Mouse (Mus musculus): Measurements from ENCODE around the gene Cd180. TPM values are rescaled to one million over a fixed set of nuclear protein-coding genes. Genes with fewer than 3 reads are reported as not detected.

Cd180 gene
- polyA plus RNA-seq, 1 experiment from 2014 or later, result 0.44 TPM

DNA sequence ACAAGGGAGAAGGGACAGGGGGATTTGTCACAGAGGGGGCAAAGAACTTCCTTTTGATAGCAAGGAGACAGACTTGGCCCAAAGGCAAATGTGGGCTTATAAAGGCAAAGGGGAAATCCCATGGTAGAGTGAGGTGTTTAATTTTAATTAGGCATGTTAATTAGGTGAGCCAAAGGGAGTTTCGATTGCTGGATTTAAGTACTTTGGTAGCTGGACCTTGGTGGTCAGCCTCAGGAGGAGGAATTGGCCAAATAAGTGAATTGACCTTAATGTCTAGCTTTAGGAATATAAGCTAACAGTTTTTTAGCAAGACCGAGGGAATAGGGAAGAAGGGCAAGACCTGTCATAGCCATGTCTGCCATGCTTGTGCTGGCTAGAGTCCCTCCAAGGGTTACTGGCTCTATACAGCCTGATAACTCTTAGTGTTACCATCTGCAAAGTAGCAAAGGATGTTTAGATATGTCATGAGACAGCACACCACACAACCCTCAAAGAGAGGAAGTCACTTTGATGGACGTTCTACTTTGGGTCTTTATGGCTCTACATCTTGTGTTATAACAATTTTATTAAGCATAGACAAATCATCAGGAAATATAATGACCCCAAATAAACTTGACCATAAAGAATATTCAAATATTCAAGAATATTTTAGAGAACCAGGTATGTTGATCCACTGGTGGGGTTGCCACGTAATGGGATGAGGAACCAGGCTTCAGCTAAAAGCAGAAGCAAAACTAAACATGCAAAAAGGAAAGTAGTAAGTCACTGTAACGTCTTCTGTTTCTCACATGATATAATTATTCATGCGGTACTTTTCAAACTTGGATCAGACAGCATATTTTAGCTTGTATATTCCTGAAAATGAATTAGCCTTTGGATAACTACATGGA is 3.9 kb upstream of the Cd180 start:
- H3K4me2 ChIP-seq (replicated peaks), result no peak overlapping the region
- no peaks in the 10 kb centered on the region for H3K36me3 ChIP-seq
- H3K4me3 ChIP-seq, result no peak overlapping the region
- no peak overlapping the region for H3K27ac ChIP-seq
- 91% methylated on average over 6 of the region's 6 CpGs for WGBS
- peaks cover 4% of the 10 kb centered on the region; the same call in 1 of the 2 replicates for H3K4me1 ChIP-seq
- no peak for ATAC-seq (ENCODE audit: low FRiP score)
- no peaks in the 10 kb centered on the region for H3K27me3 ChIP-seq
- H3K9me3 ChIP-seq (replicated peaks), result no peaks in the 10 kb centered on the region
- no peak overlapping the region for H3K9ac ChIP-seq

GRCm38 (mm10) chr13:102690184-102690583 is 3.2 kb upstream of the Cd180 start:
- Histone ChIP-seq H3K27ac (no peak overlapping the region), H3K9me3 (replicated peaks) (no peaks in the 10 kb centered on the region), H3K27me3 (no peaks in the 10 kb centered on the region), H3K4me3 (no peak overlapping the region), H3K36me3 (no peaks in the 10 kb centered on the region), H3K4me2 (replicated peaks) (no peak overlapping the region), H3K9ac (no peak overlapping the region), H3K4me1 (peaks cover 4% of the 10 kb centered on the region; the same call in 1 of the 2 replicates)
- ATAC-seq (ENCODE audit: low FRiP score), result no peak
- 87% methylated on average over 5 of the region's 5 CpGs for WGBS

- H3K4me3 ChIP-seq, result no peak overlapping the region
- WGBS, result 44% methylated on average over 11 of the region's 11 CpGs
- no peak overlapping the region for H3K9ac ChIP-seq
- peaks cover 4% of the 10 kb centered on the region; the same call in 1 of the 2 replicates for H3K4me1 ChIP-seq
- no peak for ATAC-seq (ENCODE audit: low FRiP score)
- H3K27me3 ChIP-seq, result no peaks in the 10 kb centered on the region
- no peaks in the 10 kb centered on the region for H3K36me3 ChIP-seq
- no peak overlapping the region for H3K4me2 ChIP-seq (replicated peaks)
- no peak overlapping the region for H3K27ac ChIP-seq
- no peaks in the 10 kb centered on the region for H3K9me3 ChIP-seq (replicated peaks)
Measured at GRCm38 (mm10) chr13:102691408-102692150, 1.8 kb upstream of the Cd180 start.

- Histone ChIP-seq H3K9ac (no peak overlapping the region), H3K9me3 (replicated peaks) (no peaks in the 10 kb centered on the region), H3K4me3 (no peak overlapping the region), H3K27ac (no peak overlapping the region), H3K27me3 (no peaks in the 10 kb centered on the region), H3K4me1 (peaks cover 15% of the 10 kb centered on the region), H3K4me2 (replicated peaks) (no peak overlapping the region), H3K36me3 (no peaks in the 10 kb centered on the region)
- no peak for ATAC-seq (ENCODE audit: low FRiP score)
- 87% methylated on average over 7 of the region's 7 CpGs for WGBS
Measured at GRCm38 (mm10) chr13:102694154-102694553, 796 bp downstream of the Cd180 start.

GRCm38 (mm10) chr13:102695121-102695905 is 2.0 kb downstream of the Cd180 start:
- no peak for ATAC-seq (ENCODE audit: low FRiP score)

DNA sequence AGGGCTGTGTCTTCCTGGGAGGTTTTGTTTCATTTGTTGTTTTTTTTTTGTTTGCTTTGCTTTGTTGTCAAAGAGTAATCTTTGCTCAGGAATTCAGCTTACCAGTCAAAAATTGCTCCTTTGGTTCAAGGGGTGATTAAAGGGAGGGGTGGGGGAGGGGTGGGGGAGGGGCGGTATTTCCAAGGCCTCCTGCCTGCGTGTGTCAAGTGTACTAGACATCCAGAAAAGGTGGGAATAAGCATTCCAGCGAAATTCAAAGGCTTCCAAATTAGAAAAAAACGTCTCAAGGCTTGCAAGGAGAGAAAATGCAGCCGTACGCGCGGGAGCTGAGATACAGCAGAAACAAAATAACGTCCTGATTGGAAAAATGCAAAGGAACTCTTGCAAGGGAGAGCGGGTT is 5.0 kb downstream of the Cd180 start:
- ATAC-seq (ENCODE audit: low FRiP score), result peak; percentile 51
- Histone ChIP-seq H3K4me2 (replicated peaks) (peak overlapping the region; percentile 42), H3K27me3 (no peaks in the 10 kb centered on the region), H3K9me3 (replicated peaks) (no peaks in the 10 kb centered on the region), H3K9ac (0 out of 2 replicates have a peak overlapping the region, but pooled peaks have one; percentile 18), H3K4me1 (peaks cover 12% of the 10 kb centered on the region), H3K27ac (peak overlapping the region; percentile 79), H3K36me3 (no peaks in the 10 kb centered on the region), H3K4me3 (peak overlapping the region; percentile 8; the same call in 1 of the 2 replicates)
- 20% methylated on average over 10 of the region's 10 CpGs for WGBS

More at GRCm38 (mm10) chr13:102695121-102695905, 2.0 kb downstream of the Cd180 start:
- H3K36me3 ChIP-seq, result no peaks in the 10 kb centered on the region
- no peak overlapping the region for H3K4me3 ChIP-seq
- no peak overlapping the region for H3K9ac ChIP-seq
- H3K4me2 ChIP-seq (replicated peaks), result no peak overlapping the region
- H3K9me3 ChIP-seq (replicated peaks), result no peaks in the 10 kb centered on the region
- H3K27me3 ChIP-seq, result no peaks in the 10 kb centered on the region
- peaks cover 15% of the 10 kb centered on the region for H3K4me1 ChIP-seq
- 76% methylated on average over 7 of the region's 7 CpGs for WGBS
- H3K27ac ChIP-seq, result no peak overlapping the region

DNA sequence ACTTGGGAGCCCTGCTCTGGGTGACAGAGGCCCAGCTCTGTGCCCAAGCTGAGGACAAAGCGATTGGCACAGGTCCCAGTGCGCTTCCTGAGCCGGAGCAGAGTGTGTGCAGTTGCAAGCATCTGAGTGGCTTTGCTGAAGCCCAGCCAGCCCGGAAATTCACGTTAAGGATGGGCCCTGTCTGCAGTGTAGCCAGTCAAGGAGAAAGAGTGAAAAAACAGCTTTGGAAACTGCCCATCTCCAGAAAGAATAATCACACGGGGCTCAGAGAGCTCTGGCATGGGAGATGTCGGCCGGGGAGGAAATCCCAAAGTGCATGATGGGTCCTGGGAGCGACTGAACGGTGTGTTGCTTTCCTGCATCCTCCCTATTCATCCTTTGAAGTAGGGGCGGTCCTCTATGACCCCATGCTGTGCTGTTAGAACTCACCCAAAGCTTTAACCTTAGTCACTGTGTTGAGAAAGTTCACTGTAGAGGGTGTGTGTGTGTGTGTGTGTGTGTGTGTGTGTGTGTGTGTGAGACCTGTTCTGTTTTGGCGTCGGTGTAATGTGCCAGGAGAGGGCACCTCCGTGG is 5.5 kb downstream of the Cd180 start:
- Histone ChIP-seq H3K4me2 (replicated peaks) (peak overlapping the region; percentile 42), H3K4me3 (peak overlapping the region; percentile 8; the same call in 1 of the 2 replicates), H3K9me3 (replicated peaks) (no peaks in the 10 kb centered on the region), H3K9ac (0 out of 2 replicates have a peak overlapping the region, but pooled peaks have one; percentile 18), H3K36me3 (no peaks in the 10 kb centered on the region), H3K4me1 (peaks cover 12% of the 10 kb centered on the region), H3K27me3 (no peaks in the 10 kb centered on the region), H3K27ac (peak overlapping the region; percentile 79)
- WGBS, result 29% methylated on average over 14 of the region's 14 CpGs
- ATAC-seq (ENCODE audit: low FRiP score), result peak; percentile 92

DNA sequence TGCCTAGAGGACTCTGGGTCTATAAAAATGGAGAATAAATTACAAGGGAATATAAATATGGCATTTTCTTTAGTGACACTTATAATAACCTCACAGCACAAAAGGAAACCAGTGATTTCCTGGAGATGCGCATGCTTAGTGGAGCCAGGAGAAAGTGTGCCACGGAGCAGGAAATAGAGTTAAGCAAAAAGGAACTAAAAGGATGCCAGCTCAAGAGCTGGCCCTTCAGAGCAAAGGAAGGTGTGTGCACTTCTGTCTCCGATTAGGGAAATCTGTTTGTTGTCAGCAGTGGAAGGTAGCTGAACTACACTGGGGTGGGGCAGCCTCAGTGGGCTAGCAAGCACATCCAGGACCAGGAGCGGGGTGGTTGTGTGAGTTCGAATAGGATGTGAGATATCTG is 6.8 kb downstream of the Cd180 start:
- Histone ChIP-seq H3K4me2 (replicated peaks) (no peak overlapping the region), H3K4me3 (no peak overlapping the region), H3K27me3 (no peaks in the 10 kb centered on the region), H3K9ac (no peak overlapping the region), H3K9me3 (replicated peaks) (no peaks in the 10 kb centered on the region), H3K36me3 (no peaks in the 10 kb centered on the region), H3K4me1 (peaks cover 12% of the 10 kb centered on the region), H3K27ac (no peak overlapping the region)
- 87% methylated on average over 5 of the region's 5 CpGs for WGBS
- no peak for ATAC-seq (ENCODE audit: low FRiP score)

- no peak for ATAC-seq (ENCODE audit: low FRiP score)
- Histone ChIP-seq H3K9ac (no peak overlapping the region), H3K4me2 (replicated peaks) (no peak overlapping the region), H3K9me3 (replicated peaks) (no peaks in the 10 kb centered on the region), H3K27me3 (no peaks in the 10 kb centered on the region), H3K4me1 (peaks cover 12% of the 10 kb centered on the region), H3K4me3 (no peak overlapping the region), H3K36me3 (no peaks in the 10 kb centered on the region), H3K27ac (no peak overlapping the region)
- WGBS, result 88% methylated on average over 3 of the region's 3 CpGs
Measured at GRCm38 (mm10) chr13:102700744-102701143, 7.4 kb downstream of the Cd180 start.

- Histone ChIP-seq H3K4me1 (no peaks in the 10 kb centered on the region), H3K9me3 (replicated peaks) (no peaks in the 10 kb centered on the region), H3K9ac (no peak overlapping the region), H3K4me3 (no peak overlapping the region), H3K36me3 (no peaks in the 10 kb centered on the region), H3K4me2 (replicated peaks) (no peak overlapping the region), H3K27me3 (no peaks in the 10 kb centered on the region), H3K27ac (no peak overlapping the region)
- ATAC-seq (ENCODE audit: low FRiP score), result no peak
- WGBS, result 74% methylated on average over 1 of the region's 1 CpGs
Measured at GRCm38 (mm10) chr13:102716973-102717372, 23.6 kb downstream of the Cd180 start.

DNA sequence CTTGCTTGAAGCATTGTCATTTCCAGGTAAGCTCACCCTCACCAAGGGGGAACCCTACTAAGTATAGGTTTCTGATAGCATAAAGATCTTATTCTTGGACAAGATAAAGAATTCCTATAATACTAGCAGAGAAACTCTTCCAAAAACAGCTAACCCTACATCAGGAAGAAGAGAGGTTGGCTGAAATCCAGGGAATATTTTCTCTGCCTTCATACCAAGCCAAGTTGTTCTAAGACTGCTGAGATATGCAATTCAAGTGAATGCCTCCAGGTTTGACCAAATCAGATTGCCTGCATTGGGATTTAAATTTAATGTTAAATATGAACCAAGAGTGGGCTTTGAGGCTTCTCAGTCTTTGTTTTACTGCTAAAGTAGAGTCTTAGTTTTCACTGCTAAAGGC is 32.1 kb downstream of the Cd180 start:
- Histone ChIP-seq H3K27me3 (no peaks in the 10 kb centered on the region), H3K27ac (no peak overlapping the region), H3K9me3 (replicated peaks) (no peaks in the 10 kb centered on the region), H3K4me2 (replicated peaks) (no peak overlapping the region), H3K4me3 (no peak overlapping the region), H3K9ac (no peak overlapping the region), H3K36me3 (no peaks in the 10 kb centered on the region), H3K4me1 (no peaks in the 10 kb centered on the region)
- no peak for ATAC-seq (ENCODE audit: low FRiP score)
